Mouse (Mus musculus): ENCODE results near the gene Utp11. TPM values are rescaled to one million over a fixed set of nuclear protein-coding genes. Genes with fewer than 3 reads are reported as not detected.
A peak's percentile ranks its signal among the peaks of the same experiment; 100 is the strongest.

Gene Utp11
- polyA plus RNA-seq, 2 experiments, result 52.0 to 59.4 TPM

- no peak overlapping the region for H3K27ac ChIP-seq (replicated peaks; ENCODE audit: low read depth, low read length)
- 20% methylated on average over 5 of the region's 5 CpGs for WGBS
- H3K4me3 ChIP-seq (replicated peaks; ENCODE audit: low read length), result no peak overlapping the region
- ATAC-seq (ENCODE audit: low FRiP score, low read depth) (no peak), DNase-seq (ENCODE audit: low spot score) (peak; percentile 32)
- no peak overlapping the region for H3K9ac ChIP-seq (ENCODE audit: low read depth, low read length, severe bottlenecking)
- no peak overlapping the region for H3K4me2 ChIP-seq (replicated peaks; ENCODE audit: low read depth, low read length, severe bottlenecking)
- no peak for TF ChIP-seq POLR2A (IDR thresholded peaks at IDR 0.05; ENCODE audit: borderline replicate concordance, extremely low read depth, insufficient read depth, insufficient read length)
- H3K27me3 ChIP-seq (ENCODE audit: control insufficient read depth, insufficient read depth, low read length), result no peaks in the 10 kb centered on the region
- H3K9me3 ChIP-seq (ENCODE audit: control insufficient read depth, low read length), result no peaks in the 10 kb centered on the region
- peaks cover 16% of the 10 kb centered on the region; the same call in 1 of the 2 replicates for H3K4me1 ChIP-seq (ENCODE audit: control insufficient read depth, insufficient read depth, low read length)
- H3K36me3 ChIP-seq (ENCODE audit: control insufficient read depth, insufficient read depth, low read length), result no peaks in the 10 kb centered on the region
These were observed 45.5 kb downstream of the Utp11 start for GRCm38 (mm10) chr4:124647909-124648308.

GRCm38 (mm10) chr4:124646591-124646990 is 46.8 kb downstream of the Utp11 start:
- 10% methylated on average over 8 of the region's 8 CpGs for WGBS
- H3K4me3 ChIP-seq (replicated peaks; ENCODE audit: low read length), result 0 out of 2 replicates have a peak overlapping the region, but pooled peaks have one; percentile 7
- H3K4me2 ChIP-seq (replicated peaks; ENCODE audit: low read depth, low read length, severe bottlenecking), result peak overlapping the region; percentile 31
- peaks cover 16% of the 10 kb centered on the region; the same call in 1 of the 2 replicates for H3K4me1 ChIP-seq (ENCODE audit: control insufficient read depth, insufficient read depth, low read length)
- H3K27me3 ChIP-seq (ENCODE audit: control insufficient read depth, insufficient read depth, low read length), result no peaks in the 10 kb centered on the region
- ATAC-seq (ENCODE audit: low FRiP score, low read depth), result no peak
- no peak for TF ChIP-seq POLR2A (IDR thresholded peaks at IDR 0.05; ENCODE audit: borderline replicate concordance, extremely low read depth, insufficient read depth, insufficient read length)
- no peak overlapping the region for H3K27ac ChIP-seq (replicated peaks; ENCODE audit: low read depth, low read length)
- H3K36me3 ChIP-seq (ENCODE audit: control insufficient read depth, insufficient read depth, low read length), result no peaks in the 10 kb centered on the region
- H3K9ac ChIP-seq (ENCODE audit: low read depth, low read length, severe bottlenecking), result no peak overlapping the region
- no peaks in the 10 kb centered on the region for H3K9me3 ChIP-seq (ENCODE audit: control insufficient read depth, low read length)
- DNase-seq (ENCODE audit: low spot score), result no peak

GRCm38 (mm10) chr4:124644974-124645433 is 48.4 kb downstream of the Utp11 start:
- DNase-seq (ENCODE audit: low spot score) (no peak), ATAC-seq (ENCODE audit: low FRiP score, low read depth) (no peak)
- TF ChIP-seq POLR2A (IDR thresholded peaks at IDR 0.05; ENCODE audit: borderline replicate concordance, extremely low read depth, insufficient read depth, insufficient read length), result no peak
- no peaks in the 10 kb centered on the region for H3K36me3 ChIP-seq (ENCODE audit: control insufficient read depth, insufficient read depth, low read length)
- H3K4me2 ChIP-seq (replicated peaks; ENCODE audit: low read depth, low read length, severe bottlenecking), result no peak overlapping the region
- no peak overlapping the region for H3K9ac ChIP-seq (ENCODE audit: low read depth, low read length, severe bottlenecking)
- H3K4me3 ChIP-seq (replicated peaks; ENCODE audit: low read length), result no peak overlapping the region
- no peak overlapping the region for H3K27ac ChIP-seq (replicated peaks; ENCODE audit: low read depth, low read length)
- 0 out of 2 replicates have a peak, but pooled peaks cover 7% of the 10 kb centered on the region for H3K27me3 ChIP-seq (ENCODE audit: control insufficient read depth, insufficient read depth, low read length)
- H3K9me3 ChIP-seq (ENCODE audit: control insufficient read depth, low read length), result no peaks in the 10 kb centered on the region
- peaks cover 16% of the 10 kb centered on the region; the same call in 1 of the 2 replicates for H3K4me1 ChIP-seq (ENCODE audit: control insufficient read depth, insufficient read depth, low read length)
- 24% methylated on average over 3 of the region's 3 CpGs for WGBS

- ATAC-seq (ENCODE audit: low FRiP score, low read depth) (no peak), DNase-seq (ENCODE audit: low spot score) (no peak)
- no peak overlapping the region for H3K27ac ChIP-seq (replicated peaks; ENCODE audit: low read depth, low read length)
- no peak for TF ChIP-seq POLR2A (IDR thresholded peaks at IDR 0.05; ENCODE audit: borderline replicate concordance, extremely low read depth, insufficient read depth, insufficient read length)
- 91% methylated on average over 9 of the region's 9 CpGs for WGBS
- H3K9ac ChIP-seq (ENCODE audit: low read depth, low read length, severe bottlenecking), result no peak overlapping the region
- no peaks in the 10 kb centered on the region for H3K36me3 ChIP-seq (ENCODE audit: control insufficient read depth, insufficient read depth, low read length)
- H3K4me3 ChIP-seq (replicated peaks; ENCODE audit: low read length), result no peak overlapping the region
- H3K4me1 ChIP-seq (ENCODE audit: control insufficient read depth, insufficient read depth, low read length), result peaks cover 16% of the 10 kb centered on the region; the same call in 1 of the 2 replicates
- H3K27me3 ChIP-seq (ENCODE audit: control insufficient read depth, insufficient read depth, low read length), result 0 out of 2 replicates have a peak, but pooled peaks cover 13% of the 10 kb centered on the region
- no peak overlapping the region for H3K4me2 ChIP-seq (replicated peaks; ENCODE audit: low read depth, low read length, severe bottlenecking)
- H3K9me3 ChIP-seq (ENCODE audit: control insufficient read depth, low read length), result no peaks in the 10 kb centered on the region
These were observed 49.5 kb downstream of the Utp11 start for GRCm38 (mm10) chr4:124643859-124644258.

GRCm38 (mm10) chr4:124639715-124640114 is 53.7 kb downstream of the Utp11 start:
- no peak for TF ChIP-seq POLR2A (IDR thresholded peaks at IDR 0.05; ENCODE audit: borderline replicate concordance, extremely low read depth, insufficient read depth, insufficient read length)
- Histone ChIP-seq H3K4me1 (ENCODE audit: control insufficient read depth, insufficient read depth, low read length) (no peaks in the 10 kb centered on the region), H3K36me3 (ENCODE audit: control insufficient read depth, insufficient read depth, low read length) (no peaks in the 10 kb centered on the region), H3K4me3 (replicated peaks; ENCODE audit: low read length) (no peak overlapping the region), H3K27me3 (ENCODE audit: control insufficient read depth, insufficient read depth, low read length) (0 out of 2 replicates have a peak, but pooled peaks cover 13% of the 10 kb centered on the region), H3K4me2 (replicated peaks; ENCODE audit: low read depth, low read length, severe bottlenecking) (no peak overlapping the region), H3K9ac (ENCODE audit: low read depth, low read length, severe bottlenecking) (no peak overlapping the region), H3K27ac (replicated peaks; ENCODE audit: low read depth, low read length) (no peak overlapping the region), H3K9me3 (ENCODE audit: control insufficient read depth, low read length) (no peaks in the 10 kb centered on the region)
- ATAC-seq (ENCODE audit: low FRiP score, low read depth) (no peak), DNase-seq (ENCODE audit: low spot score) (no peak)
- 21% methylated on average over 11 of the region's 12 CpGs for WGBS
